Mouse (Mus musculus) C2C12 (cell line): ENCODE results near the gene Cda. TPM values are rescaled to one million over a fixed set of nuclear protein-coding genes. Genes with fewer than 3 reads are reported as not detected.

Experiments used
- H3K27me3 ChIP-seq: one replicate; pipeline ENCODE4 v1.6.1; 2011; ENCODE audit not compliant: control insufficient read depth, insufficient read depth, insufficient read length
- H3K36me3 ChIP-seq: one replicate; pipeline ENCODE4 v1.6.1; 2011; ENCODE audit not compliant: control insufficient read depth, insufficient read depth
- H3K4me3 ChIP-seq: one replicate; pipeline ENCODE4 v1.5.1; 2011; ENCODE audit warnings: mild to moderate bottlenecking, control low read depth; ENCODE audit not compliant: poor library complexity, insufficient read depth, severe bottlenecking
- H3K79me2 ChIP-seq: one replicate; pipeline ENCODE4 v1.6.1; 2011; ENCODE audit not compliant: control insufficient read depth, insufficient read depth
- H3K79me3 ChIP-seq: one replicate; pipeline ENCODE4 v1.6.1; 2011; ENCODE audit warnings: low read depth, control low read depth
- H3ac ChIP-seq: one replicate; pipeline ENCODE3; 2011; ENCODE audit warnings: low read depth; ENCODE audit not compliant: control insufficient read depth, insufficient read length
- CEBPB ChIP-seq: IDR thresholded peaks from one replicate; pipeline ENCODE4 v1.6.1; 2011; ENCODE audit warnings: low read depth, mild to moderate bottlenecking, control low read depth, moderate library complexity
- CTCF ChIP-seq: IDR thresholded peaks from one replicate; pipeline ENCODE4 v1.5.1; 2011; ENCODE audit not compliant: control insufficient read depth, insufficient read depth, insufficient read length
- FOSL1 ChIP-seq: IDR thresholded peaks from one replicate; pipeline ENCODE4 v1.8.0; 2011; ENCODE audit warnings: mild to moderate bottlenecking, low read length; ENCODE audit not compliant: poor library complexity, insufficient read depth, severe bottlenecking
- MAX ChIP-seq: IDR thresholded peaks from one replicate; pipeline ENCODE4 v1.6.1; 2011; ENCODE audit warnings: mild to moderate bottlenecking, control low read depth
- MYOD1 ChIP-seq: IDR thresholded peaks from one replicate; pipeline ENCODE4 v1.6.1; 2011; ENCODE audit warnings: low read depth; ENCODE audit not compliant: control insufficient read depth, insufficient read length
- MYOG ChIP-seq: IDR thresholded peaks from one replicate; pipeline ENCODE4 v1.6.1; 2011; ENCODE audit not compliant: control insufficient read depth, insufficient read length; ENCODE audit errors: extremely low read depth
- USF1 ChIP-seq: IDR thresholded peaks from one replicate; pipeline ENCODE4 v1.6.1; 2011; ENCODE audit warnings: low read depth, mild to moderate bottlenecking, control low read depth, moderate library complexity
- long read RNA-seq, 2 experiments: library from polyadenylated mRNA; unstranded; transcript quantifications; one replicate each; pipeline ENCODE4 v2.0.0; 2019 to 2020
- polyA plus RNA-seq: library from polyadenylated mRNA; unstranded; fragments of >200 nt; fragmentation: generic; extraction: Trizol; gene quantifications from one replicate; pipeline ENCODE4 v1.2.1, GENCODE M21; 2012; ENCODE audit warnings: missing spikeins

The Cda gene
- polyA plus RNA-seq: 8.7 TPM
- long read RNA-seq, experiment 1, transcript Cda-201 (4 exons, 846 nt): major isoform, 15 of 19 reads
- long read RNA-seq, experiment 1, partial matches to known transcripts: 0 of 19 reads
- long read RNA-seq, experiment 1, other reads (novel, unspliced or antisense): 4 of 19 reads
- long read RNA-seq, experiment 2, partial matches to known transcripts: 0 of 3 reads
- long read RNA-seq, experiment 2, other reads (novel, unspliced or antisense): 0 of 3 reads

GRCm38 (mm10) chr4:138367641-138368497 is at the start of gene Cda:
Gene Cda, minus strand, starts transcription at chr4:138367992.
- Histone ChIP-seq H3K79me3 (no peaks in the 10 kb centered on the region), H3K27me3 (no peaks in the 10 kb centered on the region), H3K36me3 (no peaks in the 10 kb centered on the region), H3ac (peak within 1 kb of the TSS; percentile 43), H3K4me3 (peak within 1 kb of the TSS; percentile 26), H3K79me2 (no peaks in the 10 kb centered on the region)
- no peak for TF ChIP-seq CTCF
- no peak for TF ChIP-seq FOSL1
- TF ChIP-seq MYOD1: no peak
- no peak for TF ChIP-seq CEBPB
- TF ChIP-seq MAX: no peak
- no peak for TF ChIP-seq MYOG
- no peak for TF ChIP-seq USF1

- Histone ChIP-seq H3K4me3 (no peak overlapping the region), H3K36me3 (no peaks in the 10 kb centered on the region), H3K79me2 (no peaks in the 10 kb centered on the region), H3K27me3 (peaks cover 74% of the 10 kb centered on the region), H3ac (no peak overlapping the region), H3K79me3 (no peaks in the 10 kb centered on the region)
- TF ChIP-seq MAX (no peak), CEBPB (no peak), MYOD1 (no peak), MYOG (no peak)
Measured at GRCm38 (mm10) chr4:138416414-138416813, 48.6 kb upstream of the Cda start.

DNA sequence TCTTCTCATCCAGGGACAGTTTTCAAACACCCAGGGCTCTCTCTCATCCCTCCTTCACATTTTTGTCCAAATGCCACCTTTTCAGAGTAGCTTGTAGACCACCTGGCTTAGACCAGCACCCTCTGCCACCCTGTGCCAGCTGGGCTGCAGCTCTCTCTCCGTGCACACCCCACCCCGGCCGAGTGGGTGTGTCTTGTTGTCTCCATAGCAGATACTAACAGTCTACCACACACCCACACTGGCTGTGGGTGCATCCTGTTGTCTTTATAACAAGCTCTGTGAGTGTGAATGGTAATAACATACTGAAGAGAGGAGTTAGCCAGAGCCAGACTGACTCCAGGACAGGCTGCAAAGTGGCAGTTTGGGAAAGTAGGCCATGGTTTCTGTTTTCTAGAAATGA is 48.2 kb upstream of the Cda start:
- no peaks in the 10 kb centered on the region for H3K79me2 ChIP-seq
- H3ac ChIP-seq: no peak overlapping the region
- no peak overlapping the region for H3K4me3 ChIP-seq
- TF ChIP-seq MAX: no peak
- no peak for TF ChIP-seq MYOG
- no peak for TF ChIP-seq CEBPB
- TF ChIP-seq CTCF: no peak
- TF ChIP-seq MYOD1: no peak
- TF ChIP-seq FOSL1: no peak
- no peak for TF ChIP-seq USF1
- H3K36me3 ChIP-seq: no peaks in the 10 kb centered on the region
- no peaks in the 10 kb centered on the region for H3K79me3 ChIP-seq
- peaks cover 74% of the 10 kb centered on the region for H3K27me3 ChIP-seq

- TF ChIP-seq MAX (no peak), MYOG (no peak), FOSL1 (no peak), MYOD1 (no peak), USF1 (no peak), CEBPB (no peak), CTCF (no peak)
- Histone ChIP-seq H3K79me3 (no peaks in the 10 kb centered on the region), H3K79me2 (no peaks in the 10 kb centered on the region), H3K36me3 (no peaks in the 10 kb centered on the region), H3K27me3 (peaks cover 70% of the 10 kb centered on the region), H3ac (no peak overlapping the region), H3K4me3 (no peak overlapping the region)
Measured at GRCm38 (mm10) chr4:138414725-138415124, 46.9 kb upstream of the Cda start.

DNA sequence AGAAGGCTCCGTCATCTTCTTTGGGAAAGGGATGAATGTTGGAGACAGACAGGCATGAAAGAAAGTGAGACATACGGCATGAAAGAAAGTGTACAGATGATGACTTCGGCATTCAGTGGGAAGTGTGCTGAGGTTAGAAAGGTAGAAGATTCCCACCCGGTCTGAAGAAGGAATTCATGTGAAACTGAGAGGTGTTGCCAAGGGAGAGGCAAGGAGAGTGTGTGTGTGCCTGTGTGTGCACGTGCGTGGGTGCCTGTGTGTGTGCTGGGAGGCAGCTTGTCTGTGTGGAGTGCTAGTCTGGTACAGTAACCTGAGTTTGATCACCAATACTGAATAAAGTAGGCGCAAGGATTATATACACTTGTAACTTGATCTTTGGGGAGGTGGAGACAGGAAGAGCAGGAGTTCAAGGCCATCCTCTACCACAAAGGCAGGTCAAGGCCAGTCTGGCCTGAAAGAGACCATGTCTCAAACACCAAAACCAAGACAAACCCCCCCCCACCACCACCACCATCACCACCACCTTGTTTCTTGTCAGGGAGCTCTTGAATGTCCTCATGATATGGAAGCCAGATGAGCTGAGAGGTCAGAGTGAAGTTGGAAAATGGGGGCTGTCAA is 43.8 kb upstream of the Cda start:
- Histone ChIP-seq H3K79me3 (no peaks in the 10 kb centered on the region), H3K79me2 (no peaks in the 10 kb centered on the region), H3K4me3 (no peak overlapping the region), H3K27me3 (peaks cover 60% of the 10 kb centered on the region), H3K36me3 (no peaks in the 10 kb centered on the region), H3ac (no peak overlapping the region)
- no peak for TF ChIP-seq USF1
- no peak for TF ChIP-seq CEBPB
- TF ChIP-seq MYOG: no peak
- no peak for TF ChIP-seq MAX
- TF ChIP-seq CTCF: no peak
- TF ChIP-seq FOSL1: no peak
